Mouse (Mus musculus) forebrain, postnatal 0 days (tissue): Measurements from ENCODE around the gene Tnfsf12. TPM values are rescaled to one million over a fixed set of nuclear protein-coding genes. Genes with fewer than 3 reads are reported as not detected.

Experiments used
- ATAC-seq: fragments of 200-750 bp; cut with Nextera tagmentation; 2 replicates; pipeline ENCODE4 v1.8.0; 2017; ENCODE audit warnings: mild to moderate bottlenecking, moderate library complexity
- DNase-seq: peaks from one replicate; pipeline ENCODE4 v3.0.0-alpha.2; 2015
- H3K27ac ChIP-seq: fragments of 300-500 bp; sonication (generic); 2 replicates; pipeline ENCODE4 v1.5.1; 2014; ENCODE audit warnings: low read depth, mild to moderate bottlenecking, antibody characterized with exemption, low read length, moderate library complexity, mixed read lengths
- H3K27me3 ChIP-seq: fragments of 300-500 bp; sonication (generic); 2 replicates; pipeline ENCODE4 v1.6.1; 2014; ENCODE audit warnings: mild to moderate bottlenecking, low read length, mixed read lengths; ENCODE audit not compliant: insufficient read depth
- H3K36me3 ChIP-seq: fragments of 300-500 bp; sonication (generic); 2 replicates; pipeline ENCODE4 v1.6.1; 2014; ENCODE audit warnings: mild to moderate bottlenecking, moderate library complexity; ENCODE audit not compliant: insufficient read depth
- H3K4me1 ChIP-seq: fragments of 300-500 bp; sonication (generic); 2 replicates; pipeline ENCODE4 v1.6.1; 2014; ENCODE audit warnings: antibody characterized with exemption; ENCODE audit not compliant: insufficient read depth
- H3K4me2 ChIP-seq: fragments of 300-500 bp; sonication (generic); 2 replicates; pipeline ENCODE4 v1.6.1; 2014; ENCODE audit warnings: low read depth, mild to moderate bottlenecking, moderate library complexity
- H3K4me3 ChIP-seq: fragments of 300-500 bp; sonication (generic); 2 replicates; pipeline ENCODE4 v1.5.1; 2014; ENCODE audit warnings: low read depth, low read length, mixed read lengths
- H3K9ac ChIP-seq: fragments of 300-500 bp; sonication (generic); 2 replicates; pipeline ENCODE4 v1.6.1; 2014; ENCODE audit warnings: mild to moderate bottlenecking
- H3K9me3 ChIP-seq: fragments of 300-500 bp; sonication (generic); 2 replicates; pipeline ENCODE4 v1.6.1; 2016; ENCODE audit warnings: low read length
- CTCF ChIP-seq: sonication (generic); IDR thresholded peaks from 2 replicates; pipeline ENCODE4 v1.5.1; 2016; ENCODE audit warnings: antibody characterized with exemption, control low read depth, low read depth
- WGBS: fragments of 180-500 bp; shearing (Covaris S2); extraction: QIAGEN DNeasy Blood & Tissue Kit; methylation state at CpG from one replicate; pipeline ENCODE4 v1.1.7; 2014; 5-methylcytosine and 5-hydroxymethylcytosine counted together
- microRNA counts: library from miRNA; unstranded; fragments of <30 nt; microRNA quantifications from one replicate; lab custom pipeline; 2015
- microRNA-seq, 2 experiments: library from miRNA; unstranded; fragments of <30 nt; microRNA quantifications; one replicate each; pipeline ENCODE4; 2016
- polyA plus RNA-seq: library from polyadenylated mRNA; unstranded; fragments of >200 nt; fragmentation: Nextera tagmentation; extraction: Ambion mirVana; gene quantifications from 2 replicates; pipeline ENCODE4 v1.2.1, GENCODE M21; 2015
- total RNA-seq: library from RNA; depleted of rRNA; stranded (reverse); fragments of >200 nt; gene quantifications from 2 replicates; pipeline ENCODE4 v1.2.3, GENCODE M21; 2014; rRNA removed

Tnfsf12 gene
- total and polyA plus RNA-seq, 2 experiments from 2014 or later = 3.3 to 4.3 TPM

DNA sequence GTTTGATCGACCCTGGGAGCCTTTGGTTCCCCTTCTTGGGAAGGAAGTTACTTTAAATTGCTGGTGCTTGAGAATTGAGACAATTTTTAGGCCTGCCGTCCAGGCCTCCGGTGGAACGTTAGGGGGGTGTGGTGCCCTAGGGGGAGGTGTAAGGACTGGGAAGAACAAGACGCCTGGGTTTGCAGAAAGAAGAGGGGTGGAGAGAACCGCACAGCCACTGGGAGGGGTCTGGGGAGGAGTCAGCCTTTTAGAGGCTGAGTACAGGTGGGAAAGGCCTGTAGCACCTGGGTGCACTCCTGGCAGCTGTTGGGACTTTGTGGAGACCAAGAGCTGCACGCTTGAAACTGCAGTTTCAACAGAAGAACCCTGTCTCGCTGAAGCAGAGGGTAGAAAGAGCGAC is 40.9 kb downstream of the Tnfsf12 start:
- H3K27ac ChIP-seq = no peak overlapping the region
- no peak overlapping the region for H3K4me3 ChIP-seq
- DNase-seq = no peak
- no peaks in the 10 kb centered on the region for H3K9me3 ChIP-seq
- H3K4me2 ChIP-seq = no peak overlapping the region
- no peak overlapping the region for H3K9ac ChIP-seq
- no peak for TF ChIP-seq CTCF
- no peaks in the 10 kb centered on the region for H3K27me3 ChIP-seq
- H3K36me3 ChIP-seq = peaks cover 72% of the 10 kb centered on the region
- no peak for ATAC-seq
- no peaks in the 10 kb centered on the region for H3K4me1 ChIP-seq
- WGBS = 56% methylated on average over 9 of the region's 9 CpGs

DNA sequence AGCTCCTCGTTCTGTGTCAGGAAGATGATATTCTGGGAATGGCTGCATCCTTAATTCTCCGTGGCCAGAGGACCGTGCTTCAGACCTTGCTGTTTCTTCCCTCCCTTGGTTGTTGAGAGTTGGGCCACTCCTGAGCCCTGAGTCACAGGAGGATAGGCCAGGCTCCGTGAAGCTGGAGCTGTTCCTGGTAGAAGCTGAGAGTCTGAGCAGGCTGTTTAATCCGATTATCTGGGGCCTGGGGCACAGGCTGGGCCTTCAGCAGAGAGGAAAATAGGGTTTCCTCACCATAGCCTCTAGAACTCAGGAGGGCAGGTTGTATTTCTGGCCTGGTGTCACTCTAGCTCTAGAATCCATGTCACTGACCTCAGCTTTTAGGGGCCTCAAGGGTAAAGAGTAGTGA is 42.2 kb downstream of the Tnfsf12 start:
- ATAC-seq (no peak), DNase-seq (no peak)
- Histone ChIP-seq H3K9me3 (no peaks in the 10 kb centered on the region), H3K4me1 (no peaks in the 10 kb centered on the region), H3K36me3 (peaks cover 78% of the 10 kb centered on the region), H3K27me3 (no peaks in the 10 kb centered on the region), H3K27ac (no peak overlapping the region), H3K4me2 (no peak overlapping the region), H3K9ac (no peak overlapping the region), H3K4me3 (no peak overlapping the region)
- WGBS = 60% methylated on average over 5 of the region's 5 CpGs
- TF ChIP-seq CTCF = no peak

DNA sequence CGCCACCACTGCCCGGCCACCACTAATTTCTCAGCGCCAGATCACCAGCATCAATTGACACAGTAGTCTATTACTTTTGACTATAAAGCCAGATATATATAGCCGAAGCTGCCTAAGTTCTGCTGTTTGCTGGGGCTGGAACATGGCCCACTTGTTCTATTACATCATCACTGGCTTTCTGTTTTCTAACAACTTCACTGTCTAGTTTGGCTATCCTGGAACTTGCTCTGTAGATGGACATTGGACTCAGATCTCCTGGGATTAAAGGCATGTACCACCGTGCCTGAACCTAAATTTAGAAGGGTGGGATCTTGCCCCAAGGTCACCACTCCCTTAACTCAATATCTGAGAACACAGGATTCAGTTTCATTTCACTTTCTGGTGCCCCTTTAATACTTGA is 49.8 kb downstream of the Tnfsf12 start:
- Histone ChIP-seq H3K9ac (no peak overlapping the region), H3K27me3 (no peaks in the 10 kb centered on the region), H3K9me3 (no peaks in the 10 kb centered on the region), H3K4me3 (no peak overlapping the region), H3K27ac (no peak overlapping the region), H3K36me3 (peaks cover 90% of the 10 kb centered on the region), H3K4me2 (no peak overlapping the region), H3K4me1 (no peaks in the 10 kb centered on the region)
- no peak for DNase-seq
- WGBS = 95% methylated on average over 5 of the region's 5 CpGs
- TF ChIP-seq CTCF = no peak
- no peak for ATAC-seq

MicroRNAs encoded within 50 kb of the gene (microRNA counts, 519-probe panel; counts per million panel counts)
- not detected for microRNA mmu-miR-1934 (lab: Ali Mortazavi, UCI)

Small RNA genes within 50 kb of the gene (microRNA-seq; reads per million reads assigned to microRNA genes)
- gene Mir1934 = 1.7 to 3.1 reads per million in 2 experiments

Other genes starting within 250 kb of the Tnfsf12 start
Only the 30 nearest of the 36 such genes appear.
- gene Dnah2, start 146.7 kb downstream of the Tnfsf12 start, total RNA-seq = 9.5 and 12.3 TPM in 2 replicates
- gene Dnah2, start 146.7 kb downstream of the Tnfsf12 start, polyA plus RNA-seq = 1.8 and 3.0 TPM in 2 replicates
- 137 and 184 TPM in 2 replicates for gene Efnb3, start 135.6 kb downstream of the Tnfsf12 start, total RNA-seq
- gene Efnb3, start 135.6 kb downstream of the Tnfsf12 start, polyA plus RNA-seq = 149 and 171 TPM in 2 replicates
- 10.5 and 13.1 TPM in 2 replicates for gene Wrap53, start 115.6 kb downstream of the Tnfsf12 start, total RNA-seq
- gene Wrap53, start 115.6 kb downstream of the Tnfsf12 start, polyA plus RNA-seq = 14.6 and 17.3 TPM in 2 replicates
- gene Trp53, start 115.5 kb downstream of the Tnfsf12 start, total RNA-seq = 40.1 and 43.1 TPM in 2 replicates
- gene Trp53, start 115.5 kb downstream of the Tnfsf12 start, polyA plus RNA-seq = 52.4 and 59.8 TPM in 2 replicates
- gene Atp1b2, start 89.9 kb downstream of the Tnfsf12 start, total RNA-seq = 38.9 and 74.0 TPM in 2 replicates
- gene Atp1b2, start 89.9 kb downstream of the Tnfsf12 start, polyA plus RNA-seq = 83.2 and 106 TPM in 2 replicates
- not detected in 2 replicates for gene Shbg, start 77.9 kb downstream of the Tnfsf12 start, total RNA-seq
- not detected in 2 replicates for gene Shbg, start 77.9 kb downstream of the Tnfsf12 start, polyA plus RNA-seq
- gene Sat2, start 73.8 kb downstream of the Tnfsf12 start, total RNA-seq = 8.6 and 18.9 TPM in 2 replicates
- 27.3 and 28.0 TPM in 2 replicates for gene Sat2, start 73.8 kb downstream of the Tnfsf12 start, polyA plus RNA-seq
- gene Fxr2, start 62.9 kb downstream of the Tnfsf12 start, total RNA-seq = 83.9 and 94.5 TPM in 2 replicates
- 23.1 and 25.2 TPM in 2 replicates for gene Fxr2, start 62.9 kb downstream of the Tnfsf12 start, polyA plus RNA-seq
- not detected in 2 replicates for gene Sox15, start 40.5 kb downstream of the Tnfsf12 start, total RNA-seq
- not detected in 2 replicates for gene Sox15, start 40.5 kb downstream of the Tnfsf12 start, polyA plus RNA-seq
- gene Mpdu1, start 33.2 kb downstream of the Tnfsf12 start, total RNA-seq = 158 and 214 TPM in 2 replicates
- 118 and 122 TPM in 2 replicates for gene Mpdu1, start 33.2 kb downstream of the Tnfsf12 start, polyA plus RNA-seq
- gene Cd68, start 29.7 kb downstream of the Tnfsf12 start, total RNA-seq = 6.4 and 7.7 TPM in 2 replicates
- gene Cd68, start 29.7 kb downstream of the Tnfsf12 start, polyA plus RNA-seq = 16.0 and 16.3 TPM in 2 replicates
- 1,003 and 1,045 TPM in 2 replicates for gene Eif4a1, start 23.4 kb downstream of the Tnfsf12 start, total RNA-seq
- gene Eif4a1, start 23.4 kb downstream of the Tnfsf12 start, polyA plus RNA-seq = 614 and 772 TPM in 2 replicates
- gene Senp3, start 13.8 kb downstream of the Tnfsf12 start, total RNA-seq = 79.2 and 82.4 TPM in 2 replicates
- gene Senp3, start 13.8 kb downstream of the Tnfsf12 start, polyA plus RNA-seq = 60.6 and 77.6 TPM in 2 replicates
- gene Tnfsf13, start 10.1 kb downstream of the Tnfsf12 start, total RNA-seq = 1.3 TPM in 1 of 2 replicates, not detected in the other
- gene Tnfsf13, start 10.1 kb downstream of the Tnfsf12 start, polyA plus RNA-seq = 0.48 and 0.61 TPM in 2 replicates
- gene Tnfsfm13, start 249 bp upstream of the Tnfsf12 start, total RNA-seq = 0.95 and 4.4 TPM in 2 replicates
- gene Tnfsfm13, start 249 bp upstream of the Tnfsf12 start, polyA plus RNA-seq = 1.4 and 2.1 TPM in 2 replicates
- gene Polr2a, start 62.8 kb upstream of the Tnfsf12 start, total RNA-seq = 11.1 and 20.5 TPM in 2 replicates
- 9.1 and 10.0 TPM in 2 replicates for gene Polr2a, start 62.8 kb upstream of the Tnfsf12 start, polyA plus RNA-seq
- not detected in 2 replicates for gene Slc35g3, start 66.1 kb upstream of the Tnfsf12 start, total RNA-seq
- gene Slc35g3, start 66.1 kb upstream of the Tnfsf12 start, polyA plus RNA-seq = 0.21 TPM in 1 of 2 replicates, not detected in the other
- gene Zbtb4, start 70.1 kb upstream of the Tnfsf12 start, total RNA-seq = 20.3 and 22.9 TPM in 2 replicates
- 2.1 and 2.7 TPM in 2 replicates for gene Zbtb4, start 70.1 kb upstream of the Tnfsf12 start, polyA plus RNA-seq
- 0.33 and 3.8 TPM in 2 replicates for gene Chrnb1, start 100.1 kb upstream of the Tnfsf12 start, total RNA-seq
- gene Chrnb1, start 100.1 kb upstream of the Tnfsf12 start, polyA plus RNA-seq = 0.69 and 1.2 TPM in 2 replicates
- gene Fgf11, start 106.0 kb upstream of the Tnfsf12 start, total RNA-seq = 10.1 and 15.9 TPM in 2 replicates
- gene Fgf11, start 106.0 kb upstream of the Tnfsf12 start, polyA plus RNA-seq = 1.6 and 3.1 TPM in 2 replicates
- 0.23 and 0.76 TPM in 2 replicates for gene Tmem102, start 109.8 kb upstream of the Tnfsf12 start, total RNA-seq
- gene Tmem102, start 109.8 kb upstream of the Tnfsf12 start, polyA plus RNA-seq = 0.74 and 1.2 TPM in 2 replicates
- not detected in 2 replicates for gene Gm39566, start 119.4 kb upstream of the Tnfsf12 start, total RNA-seq
- not detected in 2 replicates for gene Gm39566, start 119.4 kb upstream of the Tnfsf12 start, polyA plus RNA-seq
- gene Spem2, start 122.6 kb upstream of the Tnfsf12 start, total RNA-seq = not detected in 2 replicates
- not detected in 2 replicates for gene Spem2, start 122.6 kb upstream of the Tnfsf12 start, polyA plus RNA-seq
- 0.38 and 0.62 TPM in 2 replicates for gene Spem1, start 126.3 kb upstream of the Tnfsf12 start, total RNA-seq
- gene Spem1, start 126.3 kb upstream of the Tnfsf12 start, polyA plus RNA-seq = 0.23 and 0.50 TPM in 2 replicates
- 82.2 and 104 TPM in 2 replicates for gene Nlgn2, start 141.9 kb upstream of the Tnfsf12 start, total RNA-seq
- gene Nlgn2, start 141.9 kb upstream of the Tnfsf12 start, polyA plus RNA-seq = 13.0 and 18.2 TPM in 2 replicates
- 117 and 189 TPM in 2 replicates for gene Tmem256, start 142.7 kb upstream of the Tnfsf12 start, total RNA-seq
- 350 and 422 TPM in 2 replicates for gene Tmem256, start 142.7 kb upstream of the Tnfsf12 start, polyA plus RNA-seq
- 26.6 and 30.6 TPM in 2 replicates for gene Plscr3, start 150.5 kb upstream of the Tnfsf12 start, total RNA-seq
- 36.2 and 38.2 TPM in 2 replicates for gene Plscr3, start 150.5 kb upstream of the Tnfsf12 start, polyA plus RNA-seq
- not detected in 2 replicates for gene Tnk1, start 162.9 kb upstream of the Tnfsf12 start, total RNA-seq
- 0.10 and 0.23 TPM in 2 replicates for gene Tnk1, start 162.9 kb upstream of the Tnfsf12 start, polyA plus RNA-seq
- gene Tmem95, start 182.2 kb upstream of the Tnfsf12 start, total RNA-seq = not detected in 2 replicates
- gene Tmem95, start 182.2 kb upstream of the Tnfsf12 start, polyA plus RNA-seq = not detected in 2 replicates
- gene Kctd11, start 185.6 kb upstream of the Tnfsf12 start, total RNA-seq = 1.0 and 1.3 TPM in 2 replicates
- 0.58 and 0.88 TPM in 2 replicates for gene Kctd11, start 185.6 kb upstream of the Tnfsf12 start, polyA plus RNA-seq